ENCODE assay signal across 14 mouse cellular contexts in genomic region chr13:19697790-19698189, GRCm38 (mm10). TPM values are rescaled to one million over a fixed set of nuclear protein-coding genes. Genes with fewer than 3 reads are reported as not detected.
DNase-seq lines count a peak whose midpoint lies in the region; ATAC-seq and TF ChIP-seq lines count a peak whose summit lies in the region.
"Had no signal": no experiment of that assay in that cellular context is flagged by ENCODE, and none has a peak within 500 bp of the region (broad histone marks: within the 10 kb centered on the region; RNA-seq: fewer than 3 reads in every experiment).

Nme8 (minus strand) TSS chr13:19697794.

- H3K27me3 ChIP-seq in heart, postnatal 0 days (ENCODE audit: control insufficient read depth, insufficient read depth, low read length), result no peaks in the 10 kb centered on the region
- 0 out of 2 replicates have a peak, but pooled peaks cover 5% of the 10 kb centered on the region for H3K27me3 ChIP-seq in midbrain, embryonic 13.5 days
- no peaks in the 10 kb centered on the region for H3K27me3 ChIP-seq in midbrain, embryonic 16.5 days (ENCODE audit: control insufficient read depth, insufficient read depth, low read depth, low read length)
- H3K27me3 ChIP-seq in embryonic facial prominence, embryonic 10.5 days (replicated peaks; ENCODE audit: low read depth, poor library complexity, severe bottlenecking), result peaks cover 9% of the 10 kb centered on the region; the same call in 1 of the 2 replicates
- H3K27me3 ChIP-seq in limb, embryonic 14.5 days (ENCODE audit: control insufficient read depth, insufficient read depth, low read length), result peaks cover 4% of the 10 kb centered on the region; the same call in 1 of the 2 replicates
- H3K27me3 ChIP-seq: liver, embryonic 13.5 days had no signal

- TF ChIP-seq POLR2A in limb, embryonic 14.5 days (IDR thresholded peaks at IDR 0.05; ENCODE audit: borderline replicate concordance, extremely low read depth, insufficient read depth, insufficient read length), result no peak

- ATAC-seq in heart, postnatal 0 days (ENCODE audit: insufficient read depth, low read depth), result no peak
- 0 out of 2 replicates have a peak, but pooled peaks have one; percentile 17 for ATAC-seq in midbrain, embryonic 13.5 days
- ATAC-seq in midbrain, embryonic 16.5 days, result no peak
- no peak for ATAC-seq in limb, embryonic 14.5 days (ENCODE audit: low FRiP score, low read depth)
- ATAC-seq: forebrain, embryonic 16.5 days; intestine, postnatal 0 days had no signal

- no peak within 1 kb of the TSS for H3K9ac ChIP-seq in heart, postnatal 0 days (replicated peaks; ENCODE audit: low read depth, low read length)
- H3K9ac ChIP-seq in midbrain, embryonic 13.5 days (replicated peaks), result no peak within 1 kb of the TSS
- no peak within 1 kb of the TSS for H3K9ac ChIP-seq in midbrain, embryonic 16.5 days (ENCODE audit: low read depth, low read length)
- H3K9ac ChIP-seq in limb, embryonic 14.5 days (ENCODE audit: low read depth, low read length, severe bottlenecking), result no peak within 1 kb of the TSS
- H3K9ac ChIP-seq: hindbrain, embryonic 12.5 days; liver, embryonic 13.5 days had no signal

- no peaks in the 10 kb centered on the region for H3K36me3 ChIP-seq in heart, postnatal 0 days (replicated peaks; ENCODE audit: control insufficient read depth, insufficient read depth, low read length)
- no peaks in the 10 kb centered on the region for H3K36me3 ChIP-seq in midbrain, embryonic 13.5 days
- no peaks in the 10 kb centered on the region for H3K36me3 ChIP-seq in midbrain, embryonic 16.5 days (ENCODE audit: control insufficient read depth, insufficient read depth, low read length)
- no peaks in the 10 kb centered on the region for H3K36me3 ChIP-seq in embryonic facial prominence, embryonic 10.5 days (replicated peaks)
- H3K36me3 ChIP-seq in limb, embryonic 14.5 days (ENCODE audit: control insufficient read depth, insufficient read depth, low read length), result no peaks in the 10 kb centered on the region
- H3K36me3 ChIP-seq: hindbrain, embryonic 12.5 days; liver, embryonic 13.5 days had no signal

- H3K4me3 ChIP-seq in heart, postnatal 0 days (ENCODE audit: low read depth, low read length), result no peak within 1 kb of the TSS
- no peak within 1 kb of the TSS for H3K4me3 ChIP-seq in midbrain, embryonic 13.5 days (replicated peaks)
- no peak within 1 kb of the TSS for H3K4me3 ChIP-seq in midbrain, embryonic 16.5 days (ENCODE audit: low read depth, low read length)
- H3K4me3 ChIP-seq in embryonic facial prominence, embryonic 10.5 days, result 0 out of 2 replicates have a peak within 1 kb of the TSS, but pooled peaks have one; percentile 5
- no peak within 1 kb of the TSS for H3K4me3 ChIP-seq in limb, embryonic 14.5 days (replicated peaks; ENCODE audit: low read length)
- H3K4me3 ChIP-seq: hindbrain, embryonic 12.5 days; liver, embryonic 13.5 days had no signal

- no peak for TF ChIP-seq EP300 in heart, postnatal 0 days (IDR thresholded peaks at IDR 0.05; ENCODE audit: low read depth)

- H3K4me2 ChIP-seq in heart, postnatal 0 days (ENCODE audit: low read depth, low read length), result 0 out of 2 replicates have a peak within 1 kb of the TSS, but pooled peaks have one; percentile 18
- no peak within 1 kb of the TSS for H3K4me2 ChIP-seq in midbrain, embryonic 13.5 days (replicated peaks)
- no peak within 1 kb of the TSS for H3K4me2 ChIP-seq in midbrain, embryonic 16.5 days (ENCODE audit: low read length)
- peak within 1 kb of the TSS; percentile 13; the same call in 1 of the 2 replicates for H3K4me2 ChIP-seq in limb, embryonic 14.5 days (replicated peaks; ENCODE audit: low read depth, low read length, severe bottlenecking)
- H3K4me2 ChIP-seq: hindbrain, embryonic 12.5 days; liver, embryonic 13.5 days had no signal

- no peaks in the 10 kb centered on the region for H3K9me3 ChIP-seq in heart, postnatal 0 days (replicated peaks; ENCODE audit: control insufficient read depth, low read length)
- H3K9me3 ChIP-seq in midbrain, embryonic 13.5 days, result no peaks in the 10 kb centered on the region
- H3K9me3 ChIP-seq in midbrain, embryonic 16.5 days (replicated peaks; ENCODE audit: control insufficient read depth, low read length, poor library complexity, severe bottlenecking), result no peaks in the 10 kb centered on the region
- H3K9me3 ChIP-seq in embryonic facial prominence, embryonic 10.5 days, result no peaks in the 10 kb centered on the region
- H3K9me3 ChIP-seq in limb, embryonic 14.5 days (ENCODE audit: control insufficient read depth, low read length), result no peaks in the 10 kb centered on the region
- H3K9me3 ChIP-seq: hindbrain, embryonic 12.5 days; liver, embryonic 13.5 days had no signal

- 17% methylated on average over 7 of the region's 7 CpGs for WGBS in heart, postnatal 0 days
- WGBS in midbrain, embryonic 13.5 days, result 24% methylated on average over 7 of the region's 7 CpGs
- WGBS in midbrain, embryonic 16.5 days, result 27% methylated on average over 7 of the region's 7 CpGs
- 18% methylated on average over 7 of the region's 7 CpGs for WGBS in embryonic facial prominence, embryonic 10.5 days
- 17% methylated on average over 7 of the region's 7 CpGs for WGBS in limb, embryonic 14.5 days

- TF ChIP-seq CTCF in heart, postnatal 0 days (IDR thresholded peaks at IDR 0.05; ENCODE audit: low read depth), result no peak

- H3K27ac ChIP-seq in heart, postnatal 0 days (ENCODE audit: low read depth), result no peak within 1 kb of the TSS
- no peak within 1 kb of the TSS for H3K27ac ChIP-seq in midbrain, embryonic 13.5 days
- H3K27ac ChIP-seq in midbrain, embryonic 16.5 days (ENCODE audit: low read length), result no peak within 1 kb of the TSS
- H3K27ac ChIP-seq in embryonic facial prominence, embryonic 10.5 days (replicated peaks), result no peak within 1 kb of the TSS
- no peak within 1 kb of the TSS for H3K27ac ChIP-seq in limb, embryonic 14.5 days (replicated peaks; ENCODE audit: low read depth, low read length)
- H3K27ac ChIP-seq: hindbrain, embryonic 12.5 days; liver, embryonic 13.5 days had no signal

- no peak for DNase-seq in heart, postnatal 0 days (ENCODE audit: low spot score)
- no peak for DNase-seq in heart, adult 8-10 months (ENCODE audit: low spot score)
- peak; percentile 24 for DNase-seq in embryonic facial prominence, embryonic 10.5 days (ENCODE audit: low spot score)
- no peak for DNase-seq in limb, embryonic 14.5 days (ENCODE audit: low spot score)
- DNase-seq in right cerebral cortex, postnatal 14 days, result no peak
- DNase-seq: cerebellum, postnatal 25 days; liver, embryonic 13.5 days had no signal

- H3K4me1 ChIP-seq in heart, postnatal 0 days (ENCODE audit: control insufficient read depth, insufficient read depth), result no peaks in the 10 kb centered on the region; the same call in 1 of the 2 replicates
- H3K4me1 ChIP-seq in midbrain, embryonic 13.5 days (replicated peaks), result no peaks in the 10 kb centered on the region
- 0 out of 2 replicates have a peak, but pooled peaks cover 2% of the 10 kb centered on the region for H3K4me1 ChIP-seq in midbrain, embryonic 16.5 days (ENCODE audit: control insufficient read depth, insufficient read depth, low read length)
- H3K4me1 ChIP-seq in embryonic facial prominence, embryonic 10.5 days, result peaks cover 5% of the 10 kb centered on the region; the same call in 1 of the 2 replicates
- H3K4me1 ChIP-seq in limb, embryonic 14.5 days (ENCODE audit: control insufficient read depth, insufficient read depth, low read length), result no peaks in the 10 kb centered on the region
- H3K4me1 ChIP-seq: liver, embryonic 13.5 days had no signal

RNA-seq across cellular contexts. Expression of gene Nme8, which starts in this region (rescaled TPM):
- not detected in 2 replicates for total RNA-seq in heart, postnatal 0 days (2014; rRNA removed; ENCODE audit: low replicate concordance)
- polyA plus RNA-seq in heart, postnatal 0 days (2015; fragmentation: Nextera tagmentation; extraction: Ambion mirVana), result 2.8 and 3.0 TPM in 2 replicates
- not detected for total RNA-seq in heart, adult 8-10 months (2022)
- not detected in 2 replicates for polyA plus RNA-seq in midbrain, embryonic 13.5 days (2015; fragmentation: Nextera tagmentation; extraction: Ambion mirVana)
- 0.18 TPM in 1 of 2 replicates, not detected in the other for polyA plus RNA-seq in midbrain, embryonic 16.5 days (2015; fragmentation: Nextera tagmentation; extraction: Ambion mirVana)
- polyA plus RNA-seq in embryonic facial prominence, embryonic 10.5 days (2016; fragmentation: Nextera tagmentation; extraction: Ambion mirVana), result not detected in 2 replicates
- polyA plus RNA-seq in limb, embryonic 14.5 days (2012; rRNA removed), result not detected in 2 replicates
- polyA plus RNA-seq in limb, embryonic 14.5 days (2014; fragmentation: Nextera tagmentation; extraction: Ambion mirVana), result not detected in 2 replicates
- total RNA-seq: gastrocnemius, adult 8-10 months; megakaryocyte progenitor cell, adult 5-6 weeks had no signal
- polyA plus RNA-seq: forebrain, embryonic 16.5 days; hindbrain, embryonic 12.5 days; intestine, postnatal 0 days; liver, embryonic 13.5 days had no signal

Comparison
In these comparisons a context has a peak if more than half of its experiments do, and no peak if none do; other contexts are left out.
1. Peak in ATAC-seq in midbrain, embryonic 13.5 days; RNA of the gene not detected or under 1 TPM.
2. Peak in DNase-seq and H3K4me3 ChIP-seq in embryonic facial prominence, embryonic 10.5 days; RNA of the gene not detected or under 1 TPM.
3. H3K4me2 ChIP-seq: peak in heart, postnatal 0 days (single experiment) and limb, embryonic 14.5 days (single experiment); none in midbrain, embryonic 13.5 days (single experiment) and midbrain, embryonic 16.5 days (single experiment).